Mouse (Mus musculus) hindbrain, postnatal 0 days (tissue): ENCODE measurements around the gene Rnaseh2a. TPM values are rescaled to one million over a fixed set of nuclear protein-coding genes. Genes with fewer than 3 reads are reported as not detected.
A peak's percentile ranks its signal among the peaks of the same experiment; 100 is the strongest.
"Not testable (repeated sequence)": the region's sequence is repeated elsewhere in the genome, so short reads cannot be mapped to it uniquely, and the experiment has no call there.

Experiments used
- ATAC-seq: fragments of 200-750 bp; cut with Nextera tagmentation; 2 replicates; pipeline ENCODE4 v1.8.0; 2017; ENCODE audit warnings: mild to moderate bottlenecking, moderate TSS enrichment, moderate library complexity
- DNase-seq: peaks from one replicate; pipeline ENCODE4 v3.0.0-alpha.2; 2015; ENCODE audit warnings: low spot score
- H3K27ac ChIP-seq: fragments of 300-500 bp; sonication (generic); 2 replicates; pipeline ENCODE4 v1.5.1; 2014; ENCODE audit warnings: mild to moderate bottlenecking
- H3K27me3 ChIP-seq: fragments of 300-500 bp; sonication (generic); 2 replicates; pipeline ENCODE4 v1.6.1; 2014; ENCODE audit warnings: low read length, mixed read lengths; ENCODE audit not compliant: insufficient read depth
- H3K36me3 ChIP-seq: fragments of 300-500 bp; sonication (generic); 2 replicates; pipeline ENCODE4 v1.6.1; 2014; ENCODE audit warnings: low read length, mixed read lengths; ENCODE audit not compliant: insufficient read depth
- H3K4me1 ChIP-seq: fragments of 300-500 bp; sonication (generic); 2 replicates; pipeline ENCODE4 v1.6.1; 2014; ENCODE audit warnings: antibody characterized with exemption, low read length, mixed read lengths; ENCODE audit not compliant: insufficient read depth
- H3K4me2 ChIP-seq: fragments of 300-500 bp; sonication (generic); 2 replicates; pipeline ENCODE4 v1.6.1; 2014; ENCODE audit warnings: low read depth, mild to moderate bottlenecking, low read length, moderate library complexity, mixed read lengths
- H3K4me3 ChIP-seq: fragments of 300-500 bp; sonication (generic); 2 replicates; pipeline ENCODE4 v1.5.1; 2014; ENCODE audit warnings: low read length
- H3K9ac ChIP-seq: fragments of 300-500 bp; sonication (generic); replicated peaks from 2 replicates; pipeline ENCODE4 v1.6.1; 2014; ENCODE audit warnings: mild to moderate bottlenecking, low read length, moderate library complexity, mixed read lengths
- H3K9me3 ChIP-seq: fragments of 300-500 bp; sonication (generic); 2 replicates; pipeline ENCODE4 v1.6.1; 2016; ENCODE audit warnings: low read length, mixed read lengths
- CTCF ChIP-seq: IDR thresholded peaks from 2 replicates; pipeline ENCODE4 v1.5.1; 2016; ENCODE audit warnings: antibody characterized with exemption, control low read depth, low read depth
- WGBS: fragments of 180-500 bp; shearing (Covaris S2); extraction: QIAGEN DNeasy Blood & Tissue Kit; methylation state at CpG from one replicate; pipeline ENCODE4 v1.1.7; 2014; 5-methylcytosine and 5-hydroxymethylcytosine counted together
- microRNA-seq, 2 experiments: library from miRNA; unstranded; fragments of <30 nt; microRNA quantifications; one replicate each; pipeline ENCODE4; 2016
- polyA plus RNA-seq: library from polyadenylated mRNA; unstranded; fragments of >200 nt; fragmentation: Nextera tagmentation; extraction: Ambion mirVana; gene quantifications from 2 replicates; pipeline ENCODE4 v1.2.1, GENCODE M21; 2015
- total RNA-seq: library from RNA; depleted of rRNA; stranded (reverse); fragments of >200 nt; gene quantifications from 2 replicates; pipeline ENCODE4 v1.2.3, GENCODE M21; 2014; rRNA removed

Rnaseh2a gene
- total and polyA plus RNA-seq, 2 experiments from 2014 or later, result 45.9 to 59.0 TPM

DNA sequence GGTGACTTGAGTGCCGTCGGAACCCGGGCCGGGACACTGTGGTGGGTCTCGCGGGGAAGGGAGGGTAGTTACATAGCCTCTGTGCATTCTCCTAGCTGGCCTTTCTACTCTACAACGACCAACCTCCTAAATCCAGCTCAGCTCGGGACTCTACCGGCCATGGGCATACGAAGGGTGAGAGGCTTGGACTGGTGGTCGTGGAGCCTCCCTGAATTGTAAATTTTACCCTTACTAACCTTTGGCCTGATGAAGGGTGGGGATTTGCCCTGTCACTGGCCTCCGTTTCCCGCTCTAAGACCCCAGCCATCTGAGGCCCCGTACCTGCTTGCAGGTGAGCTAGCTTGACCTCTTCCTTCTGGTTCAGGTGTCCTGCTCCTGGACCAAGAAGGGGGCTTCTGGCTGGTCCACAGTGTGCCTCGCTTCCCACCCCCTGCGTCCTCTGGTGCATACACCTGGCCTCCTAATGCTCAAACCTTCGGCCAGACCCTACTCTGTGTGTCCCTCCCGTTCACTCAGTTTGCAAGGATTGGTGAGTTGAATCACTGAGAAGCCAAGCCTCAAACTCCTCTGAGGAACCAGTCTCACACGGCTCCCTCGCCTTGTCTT lies 60.3 kb downstream of the Rnaseh2a start:
- Histone ChIP-seq H3K9ac (peak overlapping the region; percentile 51), H3K27me3 (no peaks in the 10 kb centered on the region), H3K9me3 (no peaks in the 10 kb centered on the region), H3K4me3 (peak overlapping the region; percentile 37), H3K4me1 (no peaks in the 10 kb centered on the region), H3K36me3 (peaks cover 21% of the 10 kb centered on the region; the same call in 1 of the 2 replicates), H3K4me2 (peak overlapping the region; percentile 66), H3K27ac (no peak overlapping the region)
- 54% methylated on average over 20 of the region's 20 CpGs for WGBS
- DNase-seq, result no peak
- TF ChIP-seq CTCF, result no peak
- ATAC-seq, result peak; percentile 6; the same call in 1 of the 2 replicates

DNA sequence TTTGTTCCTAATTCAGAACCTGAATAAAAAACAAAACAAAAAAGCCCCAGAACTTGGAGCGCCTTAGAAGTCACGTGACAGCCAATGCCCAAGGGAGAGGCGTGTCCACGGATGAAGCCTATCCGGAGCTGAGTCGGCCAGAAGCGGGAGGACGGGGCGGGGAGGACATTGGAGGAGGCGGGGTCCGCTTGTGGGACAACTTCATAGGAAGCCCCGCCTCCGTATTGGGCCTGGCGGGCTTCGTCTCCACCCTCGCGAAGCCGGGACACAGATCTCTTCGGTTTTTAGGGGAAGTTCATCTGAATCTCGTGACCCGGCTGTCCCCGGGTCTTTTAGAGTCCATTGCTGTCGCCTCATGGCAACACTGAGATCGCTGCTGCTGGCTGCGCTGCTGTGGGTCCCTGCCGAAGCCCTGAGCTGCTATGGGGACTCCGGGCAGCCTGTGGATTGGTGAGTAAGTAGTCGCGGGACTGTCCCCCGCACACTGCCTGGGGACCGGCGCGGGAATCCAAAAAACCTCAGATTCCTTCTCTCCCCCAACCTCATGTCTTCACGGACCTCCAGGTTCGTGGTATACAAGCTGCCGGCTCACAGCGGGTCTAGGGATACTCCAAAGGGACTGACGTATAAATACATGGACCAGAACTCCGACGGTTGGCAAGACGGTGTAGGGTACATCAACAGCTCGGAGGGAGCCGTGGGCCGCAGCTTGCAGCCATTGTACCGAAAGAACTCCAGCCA lies 61.0 kb downstream of the Rnaseh2a start, which contains the start of gene Dnase2a:
Dnase2a (plus strand) TSS at position 140 of the 741 bp plus-strand sequence.
- ATAC-seq, result peak; percentile 86
- no peaks in the 10 kb centered on the region for H3K9me3 ChIP-seq
- peaks cover 21% of the 10 kb centered on the region; the same call in 1 of the 2 replicates for H3K36me3 ChIP-seq
- H3K27ac ChIP-seq, result no peak within 1 kb of the TSS
- no peaks in the 10 kb centered on the region for H3K27me3 ChIP-seq
- WGBS, result 3% methylated on average over 43 of the region's 45 CpGs
- H3K4me2 ChIP-seq, result peak within 1 kb of the TSS; percentile 66
- H3K4me1 ChIP-seq, result 0 out of 2 replicates have a peak, but pooled peaks cover under 1% of the 10 kb centered on the region
- no peak for TF ChIP-seq CTCF
- DNase-seq, result peak; percentile 95
- H3K4me3 ChIP-seq, result peak within 1 kb of the TSS; percentile 37
- H3K9ac ChIP-seq, result peak within 1 kb of the TSS; percentile 51

DNA sequence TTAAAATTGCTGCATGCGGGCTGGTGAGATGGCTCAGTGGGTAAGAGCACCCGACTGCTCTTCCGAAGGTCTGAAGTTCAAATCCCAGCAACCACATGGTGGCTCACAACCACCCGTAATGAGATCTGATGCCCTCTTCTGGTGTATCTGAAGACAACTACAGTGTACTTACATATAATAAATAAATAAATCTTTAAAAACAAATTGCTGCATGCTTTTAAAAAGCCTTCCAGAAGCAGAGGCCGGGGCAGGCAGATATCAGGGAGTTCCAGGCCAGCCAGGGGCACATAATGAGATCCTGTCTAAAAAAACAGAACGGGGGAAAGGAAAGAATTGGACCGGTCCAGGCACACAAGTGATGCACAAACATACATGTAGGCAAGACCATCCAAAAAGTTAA lies 61.6 kb downstream of the Rnaseh2a start:
- H3K4me2 ChIP-seq, result peak overlapping the region; percentile 66
- WGBS, result 28% methylated on average over 6 of the region's 7 CpGs
- not testable (repeated sequence) for H3K27me3 ChIP-seq, H3K9me3 ChIP-seq, H3K4me1 ChIP-seq, DNase-seq, H3K9ac ChIP-seq, ATAC-seq, H3K27ac ChIP-seq
- peaks cover 18% of the 10 kb centered on the region; the same call in 1 of the 2 replicates for H3K36me3 ChIP-seq
- peak overlapping the region; percentile 37; the same call in 1 of the 2 replicates for H3K4me3 ChIP-seq
- TF ChIP-seq CTCF, result 0 out of 2 replicates have a peak, but pooled peaks have one; percentile 11

DNA sequence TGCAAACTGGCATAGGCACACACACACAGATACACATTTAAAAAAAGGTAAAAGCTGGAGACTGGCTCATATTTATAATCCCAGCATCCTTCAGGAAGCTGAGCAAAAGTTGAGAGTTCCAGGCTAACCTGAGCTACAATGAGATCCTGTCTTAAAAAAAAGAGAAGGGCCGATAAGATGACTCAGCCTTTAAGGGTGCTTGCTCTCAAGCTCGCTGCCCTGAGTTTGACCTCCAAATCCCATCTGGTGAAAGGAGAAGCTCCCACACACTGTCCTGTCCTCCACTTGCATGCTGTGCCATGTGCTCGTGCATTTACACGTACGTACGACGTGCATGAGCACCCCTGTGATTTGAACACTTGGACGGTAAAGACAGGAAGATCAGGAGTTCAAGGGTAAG lies 62.1 kb downstream of the Rnaseh2a start:
- Histone ChIP-seq H3K27ac (no peak overlapping the region), H3K27me3 (no peaks in the 10 kb centered on the region), H3K4me3 (no peak overlapping the region), H3K4me2 (no peak overlapping the region), H3K4me1 (0 out of 2 replicates have a peak, but pooled peaks cover 4% of the 10 kb centered on the region), H3K36me3 (peaks cover 13% of the 10 kb centered on the region; the same call in 1 of the 2 replicates), H3K9ac (no peak overlapping the region), H3K9me3 (no peaks in the 10 kb centered on the region)
- WGBS, result 78% methylated on average over 8 of the region's 8 CpGs
- ATAC-seq (no peak), DNase-seq (no peak)
- no peak for TF ChIP-seq CTCF

DNA sequence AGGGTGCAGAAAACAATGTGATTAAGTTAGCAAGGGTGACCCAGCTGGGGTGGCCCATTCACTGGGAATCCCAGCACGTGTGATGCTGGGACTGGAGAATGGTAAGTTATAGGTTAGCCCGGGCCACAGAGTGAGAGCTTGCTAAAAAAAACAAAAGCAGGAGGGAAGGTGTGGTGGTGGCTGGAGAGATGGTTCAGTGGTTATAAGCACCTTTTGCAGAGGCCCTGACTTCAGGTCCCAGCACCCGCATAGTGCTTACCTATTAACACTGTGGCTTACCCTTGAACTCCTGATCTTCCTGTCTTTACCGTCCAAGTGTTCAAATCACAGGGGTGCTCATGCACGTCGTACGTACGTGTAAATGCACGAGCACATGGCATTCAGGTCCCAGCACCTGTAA lies 62.5 kb downstream of the Rnaseh2a start:
- 92% methylated on average over 9 of the region's 9 CpGs for WGBS
- H3K9me3 ChIP-seq, result no peaks in the 10 kb centered on the region
- peaks cover 9% of the 10 kb centered on the region; the same call in 1 of the 2 replicates for H3K36me3 ChIP-seq
- H3K9ac ChIP-seq, result no peak overlapping the region
- no peak overlapping the region for H3K27ac ChIP-seq
- H3K4me2 ChIP-seq, result no peak overlapping the region
- H3K27me3 ChIP-seq, result no peaks in the 10 kb centered on the region
- no peak overlapping the region for H3K4me3 ChIP-seq
- DNase-seq (no peak), ATAC-seq (no peak)
- no peak for TF ChIP-seq CTCF
- 0 out of 2 replicates have a peak, but pooled peaks cover 4% of the 10 kb centered on the region for H3K4me1 ChIP-seq

Small RNA genes within 50 kb of the gene (microRNA-seq; reads per million reads assigned to microRNA genes)
- gene Gm24197, result 0 reads per million in 2 experiments

Other genes with a start within 250 kb of the Rnaseh2a start
- 1.2 TPM in 1 of 2 replicates, not detected in the other for gene G430095P16Rik, start 246.8 kb downstream of the Rnaseh2a start, total RNA-seq
- 1.1 and 1.7 TPM in 2 replicates for gene G430095P16Rik, start 246.8 kb downstream of the Rnaseh2a start, polyA plus RNA-seq
- 90.4 and 92.5 TPM in 2 replicates for gene Nfix, start 169.4 kb downstream of the Rnaseh2a start, total RNA-seq
- 123 and 126 TPM in 2 replicates for gene Nfix, start 169.4 kb downstream of the Rnaseh2a start, polyA plus RNA-seq
- gene Dand5, start 146.9 kb downstream of the Rnaseh2a start, total RNA-seq, result 6.6 and 7.2 TPM in 2 replicates
- gene Dand5, start 146.9 kb downstream of the Rnaseh2a start, polyA plus RNA-seq, result 12.3 and 12.5 TPM in 2 replicates
- gene Gadd45gip1, start 138.2 kb downstream of the Rnaseh2a start, total RNA-seq, result 33.0 and 34.1 TPM in 2 replicates
- gene Gadd45gip1, start 138.2 kb downstream of the Rnaseh2a start, polyA plus RNA-seq, result 43.4 and 45.3 TPM in 2 replicates
- 62.5 and 68.1 TPM in 2 replicates for gene Rad23a, start 129.1 kb downstream of the Rnaseh2a start, total RNA-seq
- 90.6 and 98.0 TPM in 2 replicates for gene Rad23a, start 129.1 kb downstream of the Rnaseh2a start, polyA plus RNA-seq
- gene Calr, start 122.8 kb downstream of the Rnaseh2a start, total RNA-seq, result 350 and 359 TPM in 2 replicates
- 418 and 457 TPM in 2 replicates for gene Calr, start 122.8 kb downstream of the Rnaseh2a start, polyA plus RNA-seq
- 77.5 and 86.1 TPM in 2 replicates for gene Farsa, start 112.8 kb downstream of the Rnaseh2a start, total RNA-seq
- 87.4 and 89.8 TPM in 2 replicates for gene Farsa, start 112.8 kb downstream of the Rnaseh2a start, polyA plus RNA-seq
- gene Syce2, start 97.7 kb downstream of the Rnaseh2a start, total RNA-seq, result 11.8 and 14.0 TPM in 2 replicates
- 62.1 and 64.4 TPM in 2 replicates for gene Syce2, start 97.7 kb downstream of the Rnaseh2a start, polyA plus RNA-seq
- 24.9 and 37.8 TPM in 2 replicates for gene Gcdh, start 75.8 kb downstream of the Rnaseh2a start, total RNA-seq
- 36.5 and 41.3 TPM in 2 replicates for gene Gcdh, start 75.8 kb downstream of the Rnaseh2a start, polyA plus RNA-seq
- 1.2 TPM in 1 of 2 replicates, not detected in the other for gene Klf1, start 67.8 kb downstream of the Rnaseh2a start, total RNA-seq
- gene Klf1, start 67.8 kb downstream of the Rnaseh2a start, polyA plus RNA-seq, result 0.34 and 0.98 TPM in 2 replicates
- 15.0 and 24.5 TPM in 2 replicates for gene Dnase2a, start 61.2 kb downstream of the Rnaseh2a start, total RNA-seq
- 8.6 and 8.8 TPM in 2 replicates for gene Dnase2a, start 61.2 kb downstream of the Rnaseh2a start, polyA plus RNA-seq
- gene Mast1, start 32.4 kb downstream of the Rnaseh2a start, total RNA-seq, result 70.9 and 83.0 TPM in 2 replicates
- 61.9 and 69.5 TPM in 2 replicates for gene Mast1, start 32.4 kb downstream of the Rnaseh2a start, polyA plus RNA-seq
- 5.8 and 11.6 TPM in 2 replicates for gene Rtbdn, start 22.8 kb downstream of the Rnaseh2a start, total RNA-seq
- 3.5 and 4.1 TPM in 2 replicates for gene Rtbdn, start 22.8 kb downstream of the Rnaseh2a start, polyA plus RNA-seq
- gene Gm49661, start 334 bp downstream of the Rnaseh2a start, total RNA-seq, result not detected in 2 replicates
- not detected in 2 replicates for gene Gm49661, start 334 bp downstream of the Rnaseh2a start, polyA plus RNA-seq
- gene Prdx2, start 180 bp downstream of the Rnaseh2a start, total RNA-seq, result 688 and 763 TPM in 2 replicates
- gene Prdx2, start 180 bp downstream of the Rnaseh2a start, polyA plus RNA-seq, result 925 and 937 TPM in 2 replicates
- 16.9 and 17.8 TPM in 2 replicates for gene Junb, start 9.0 kb upstream of the Rnaseh2a start, total RNA-seq
- gene Junb, start 9.0 kb upstream of the Rnaseh2a start, polyA plus RNA-seq, result 6.3 and 7.9 TPM in 2 replicates
- 18.9 and 19.0 TPM in 2 replicates for gene Hook2, start 20.8 kb upstream of the Rnaseh2a start, total RNA-seq
- 29.7 and 33.4 TPM in 2 replicates for gene Hook2, start 20.8 kb upstream of the Rnaseh2a start, polyA plus RNA-seq
- gene Best2, start 44.8 kb upstream of the Rnaseh2a start, total RNA-seq, result not detected in 2 replicates
- 0.09 and 0.26 TPM in 2 replicates for gene Best2, start 44.8 kb upstream of the Rnaseh2a start, polyA plus RNA-seq
- gene Asna1, start 55.5 kb upstream of the Rnaseh2a start, total RNA-seq, result 165 and 172 TPM in 2 replicates
- 149 and 150 TPM in 2 replicates for gene Asna1, start 55.5 kb upstream of the Rnaseh2a start, polyA plus RNA-seq
- 220 and 238 TPM in 2 replicates for gene Trir, start 57.1 kb upstream of the Rnaseh2a start, total RNA-seq
- gene Trir, start 57.1 kb upstream of the Rnaseh2a start, polyA plus RNA-seq, result 146 and 152 TPM in 2 replicates
- 174 and 183 TPM in 2 replicates for gene Tnpo2, start 67.1 kb upstream of the Rnaseh2a start, total RNA-seq
- 48.1 and 49.1 TPM in 2 replicates for gene Tnpo2, start 67.1 kb upstream of the Rnaseh2a start, polyA plus RNA-seq
- 104 and 114 TPM in 2 replicates for gene Fbxw9, start 90.3 kb upstream of the Rnaseh2a start, total RNA-seq
- 78.9 and 82.2 TPM in 2 replicates for gene Fbxw9, start 90.3 kb upstream of the Rnaseh2a start, polyA plus RNA-seq
- not detected in 2 replicates for gene Gm5741, start 98.2 kb upstream of the Rnaseh2a start, total RNA-seq
- gene Gm5741, start 98.2 kb upstream of the Rnaseh2a start, polyA plus RNA-seq, result 0.71 and 0.76 TPM in 2 replicates
- 77.5 and 103 TPM in 2 replicates for gene Dhps, start 102.0 kb upstream of the Rnaseh2a start, total RNA-seq
- 118 and 123 TPM in 2 replicates for gene Dhps, start 102.0 kb upstream of the Rnaseh2a start, polyA plus RNA-seq
- 109 and 123 TPM in 2 replicates for gene Wdr83os, start 111.0 kb upstream of the Rnaseh2a start, total RNA-seq
- gene Wdr83os, start 111.0 kb upstream of the Rnaseh2a start, polyA plus RNA-seq, result 129 and 131 TPM in 2 replicates
- 21.4 TPM in 2 replicates for gene Wdr83, start 111.5 kb upstream of the Rnaseh2a start, total RNA-seq
- gene Wdr83, start 111.5 kb upstream of the Rnaseh2a start, polyA plus RNA-seq, result 38.6 and 38.9 TPM in 2 replicates
- gene Man2b1, start 113.5 kb upstream of the Rnaseh2a start, total RNA-seq, result 32.9 and 34.3 TPM in 2 replicates
- 22.5 TPM in 2 replicates for gene Man2b1, start 113.5 kb upstream of the Rnaseh2a start, polyA plus RNA-seq
- gene Zfp791, start 153.3 kb upstream of the Rnaseh2a start, total RNA-seq, result 1.5 and 2.4 TPM in 2 replicates
- 2.4 and 2.5 TPM in 2 replicates for gene Zfp791, start 153.3 kb upstream of the Rnaseh2a start, polyA plus RNA-seq
- gene Cks1brt, start 182.2 kb upstream of the Rnaseh2a start, total RNA-seq, result not detected in 2 replicates
- not detected in 2 replicates for gene Cks1brt, start 182.2 kb upstream of the Rnaseh2a start, polyA plus RNA-seq